Mouse (Mus musculus) forebrain, embryonic 13.5 days (tissue): Measurements from ENCODE around the gene LTO1. TPM values are rescaled to one million over a fixed set of nuclear protein-coding genes. Genes with fewer than 3 reads are reported as not detected.
A peak's percentile ranks its signal among the peaks of the same experiment; 100 is the strongest.

ENCODE experiments used
- ATAC-seq: fragments of 200-750 bp; cut with Nextera tagmentation; 2 replicates; pipeline ENCODE4 v1.8.0; 2017
- H3K27ac ChIP-seq: fragments of 300-500 bp; sonication (generic); 2 replicates; pipeline ENCODE4 v1.5.1; 2015; ENCODE audit warnings: inconsistent platforms, mild to moderate bottlenecking, moderate library complexity
- H3K27me3 ChIP-seq: fragments of 300-500 bp; sonication (generic); 2 replicates; pipeline ENCODE4 v1.6.1; 2015; ENCODE audit warnings: mild to moderate bottlenecking, inconsistent platforms
- H3K36me3 ChIP-seq: fragments of 300-500 bp; sonication (generic); 2 replicates; pipeline ENCODE4 v1.6.1; 2015; ENCODE audit warnings: mild to moderate bottlenecking, inconsistent platforms; ENCODE audit not compliant: poor library complexity, severe bottlenecking
- H3K4me1 ChIP-seq: fragments of 300-500 bp; sonication (generic); 2 replicates; pipeline ENCODE4 v1.6.1; 2015; ENCODE audit warnings: inconsistent platforms
- H3K4me2 ChIP-seq: fragments of 300-500 bp; sonication (generic); 2 replicates; pipeline ENCODE4 v1.6.1; 2015; ENCODE audit warnings: inconsistent platforms, mild to moderate bottlenecking, moderate library complexity
- H3K4me3 ChIP-seq: fragments of 300-500 bp; sonication (generic); 2 replicates; pipeline ENCODE4 v1.5.1; 2015; ENCODE audit warnings: mild to moderate bottlenecking, inconsistent platforms
- H3K9ac ChIP-seq: fragments of 300-500 bp; sonication (generic); 2 replicates; pipeline ENCODE4 v1.6.1; 2015; ENCODE audit warnings: mild to moderate bottlenecking, inconsistent platforms
- H3K9me3 ChIP-seq: fragments of 300-500 bp; sonication (generic); replicated peaks from 2 replicates; pipeline ENCODE4 v1.6.1; 2016; ENCODE audit warnings: inconsistent platforms
- WGBS: fragments of 180-500 bp; shearing (Covaris S2); methylation state at CpG from one replicate; pipeline ENCODE4 v1.1.7; 2015; 5-methylcytosine and 5-hydroxymethylcytosine counted together
- polyA plus RNA-seq: library from polyadenylated mRNA; unstranded; fragments of >200 nt; fragmentation: Nextera tagmentation; extraction: Ambion mirVana; gene quantifications from 2 replicates; pipeline ENCODE4 v1.2.1, GENCODE M21; 2015

Gene LTO1
- polyA plus RNA-seq, 1 experiment from 2014 or later, result 36.1 TPM

DNA sequence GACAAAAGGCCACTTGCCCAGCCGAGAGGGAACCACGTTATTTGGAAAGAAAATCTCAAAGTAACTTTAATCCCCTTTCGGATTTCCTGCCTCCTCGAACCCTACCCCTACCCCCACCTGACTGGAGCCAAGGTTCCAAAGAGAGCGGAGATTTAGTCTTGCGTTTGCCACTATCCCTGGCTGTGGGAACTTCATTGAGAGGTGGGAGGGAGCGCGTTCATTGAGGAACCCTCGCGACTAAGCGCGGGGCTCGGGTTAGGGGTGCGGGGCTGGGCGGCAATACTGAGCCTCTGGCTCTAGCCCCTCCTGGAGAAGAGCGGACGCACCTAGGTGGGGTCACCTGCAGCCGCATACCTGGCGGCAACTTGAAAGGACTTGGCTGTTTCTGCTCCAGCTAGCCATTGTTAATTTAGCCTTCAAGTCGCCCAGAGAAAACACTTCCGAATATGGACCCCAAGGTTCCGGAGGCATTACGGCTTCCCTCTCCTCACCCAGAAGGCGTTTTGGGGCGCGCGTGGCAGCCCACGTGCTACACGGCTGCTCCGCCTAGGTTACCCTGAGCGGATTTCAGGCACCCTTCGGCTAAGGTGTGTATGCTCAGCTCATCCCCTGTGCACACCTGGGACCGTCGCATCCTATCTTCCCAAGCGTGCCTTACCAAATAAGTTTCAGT, 27.3 kb downstream of the LTO1 start:
- Histone ChIP-seq H3K4me2 (peak overlapping the region; percentile 97), H3K4me1 (peaks cover 58% of the 10 kb centered on the region), H3K9me3 (no peaks in the 10 kb centered on the region), H3K36me3 (no peaks in the 10 kb centered on the region), H3K9ac (peak overlapping the region; percentile 43), H3K27me3 (peaks cover 44% of the 10 kb centered on the region), H3K4me3 (peak overlapping the region; percentile 64), H3K27ac (0 out of 2 replicates have a peak overlapping the region, but pooled peaks have one; percentile 87)
- no peak for ATAC-seq
- WGBS, result 1% methylated on average over 35 of the region's 35 CpGs

DNA sequence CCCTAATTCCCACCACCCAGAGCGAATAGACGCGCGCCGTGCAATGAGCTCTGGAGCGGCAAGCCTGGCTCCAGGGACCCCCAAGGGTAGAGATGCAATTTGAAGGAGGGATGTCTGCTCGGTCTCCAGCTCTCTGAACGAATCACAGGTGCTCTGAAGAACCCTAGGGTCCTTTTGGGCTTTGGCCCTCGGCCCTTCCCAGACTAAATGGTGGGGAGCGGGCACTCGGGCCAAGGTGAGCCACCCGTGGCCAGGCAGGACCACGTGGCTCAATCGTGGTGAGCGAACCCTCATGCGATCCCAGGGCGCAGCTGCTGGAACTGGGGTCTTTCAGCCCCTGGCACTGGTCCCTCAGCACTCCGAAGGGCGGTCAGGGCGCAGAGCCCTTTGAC, 27.8 kb downstream of the LTO1 start:
- peaks cover 56% of the 10 kb centered on the region for H3K4me1 ChIP-seq
- H3K36me3 ChIP-seq, result no peaks in the 10 kb centered on the region
- ATAC-seq, result no peak
- peaks cover 44% of the 10 kb centered on the region for H3K27me3 ChIP-seq
- peak overlapping the region; percentile 64 for H3K4me3 ChIP-seq
- H3K27ac ChIP-seq, result 0 out of 2 replicates have a peak overlapping the region, but pooled peaks have one; percentile 26
- peak overlapping the region; percentile 97 for H3K4me2 ChIP-seq
- no peaks in the 10 kb centered on the region for H3K9me3 ChIP-seq
- peak overlapping the region; percentile 43 for H3K9ac ChIP-seq
- 1% methylated on average over 20 of the region's 20 CpGs for WGBS

DNA sequence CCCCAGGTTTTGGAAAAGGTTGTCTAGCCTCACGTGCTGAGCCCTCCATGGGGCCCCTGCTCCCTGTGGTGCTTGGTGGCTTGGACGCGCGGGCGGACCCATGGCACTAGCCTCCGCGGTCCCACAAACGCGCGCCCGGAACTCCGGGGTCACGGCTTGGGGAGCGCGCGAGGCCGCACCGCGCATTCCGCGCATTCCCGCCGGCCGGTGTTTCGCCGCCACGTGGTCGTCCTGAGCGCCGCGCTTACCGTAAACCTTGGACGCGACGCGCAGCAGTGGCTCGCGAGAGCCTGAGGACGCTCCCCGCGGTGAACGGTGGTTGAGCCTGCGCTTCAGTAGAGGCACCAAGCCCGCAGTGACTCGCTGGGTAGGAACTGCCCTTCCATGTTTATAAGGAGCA, 28.4 kb downstream of the LTO1 start:
- H3K36me3 ChIP-seq, result no peaks in the 10 kb centered on the region
- H3K27me3 ChIP-seq, result peaks cover 42% of the 10 kb centered on the region
- H3K9ac ChIP-seq, result peak overlapping the region; percentile 43
- H3K27ac ChIP-seq, result no peak overlapping the region
- H3K4me2 ChIP-seq, result peak overlapping the region; percentile 97
- H3K9me3 ChIP-seq, result no peaks in the 10 kb centered on the region
- ATAC-seq, result peak; percentile 43
- H3K4me1 ChIP-seq, result peaks cover 53% of the 10 kb centered on the region
- peak overlapping the region; percentile 64 for H3K4me3 ChIP-seq
- WGBS, result under 1% methylated on average over 43 of the region's 45 CpGs

DNA sequence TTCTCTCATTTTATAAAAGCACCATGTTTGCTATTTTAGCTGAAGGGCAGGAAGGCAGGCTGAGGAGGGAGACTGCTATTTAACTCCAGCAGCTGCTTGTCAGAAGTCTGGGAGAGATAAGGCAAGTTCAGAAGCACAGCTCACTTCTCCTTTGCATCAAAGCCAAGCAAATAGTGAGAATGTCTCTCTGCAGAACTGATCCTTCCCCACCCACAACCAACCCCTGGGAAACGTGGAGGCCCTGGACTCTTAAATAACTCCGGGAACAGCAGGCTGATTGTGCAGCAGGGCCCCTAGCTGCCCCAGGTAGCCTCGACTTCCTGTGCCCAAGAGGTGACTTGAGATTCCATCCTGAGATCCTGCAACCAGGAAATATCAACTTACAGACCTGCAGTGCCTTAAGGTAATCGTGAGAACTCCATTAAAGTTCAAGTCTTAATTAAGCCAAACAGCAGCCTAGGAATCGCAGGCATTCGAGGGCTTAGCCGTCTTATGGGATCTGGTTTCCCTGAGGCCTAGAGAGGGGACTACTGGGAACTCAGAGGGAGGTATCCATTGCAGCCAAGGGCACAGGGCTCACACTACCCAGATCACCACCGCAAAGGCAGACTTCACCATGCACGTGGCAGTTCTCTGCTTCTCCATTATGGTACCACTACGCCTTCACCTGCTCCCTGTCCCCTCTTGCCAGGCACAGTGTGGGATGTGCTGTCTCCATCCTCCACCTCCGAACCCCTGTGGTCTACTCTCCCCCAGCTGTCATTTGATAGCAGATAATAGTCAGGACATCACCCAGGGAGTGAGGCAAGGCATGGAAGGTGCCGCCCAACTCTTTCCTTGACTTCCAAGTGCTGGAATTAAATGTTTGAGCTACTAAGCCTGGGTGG, 43.9 kb downstream of the LTO1 start:
- H3K9me3 ChIP-seq, result no peaks in the 10 kb centered on the region
- no peak for ATAC-seq
- no peaks in the 10 kb centered on the region for H3K4me1 ChIP-seq
- 59% methylated on average over 12 of the region's 12 CpGs for WGBS
- no peak overlapping the region for H3K4me3 ChIP-seq
- no peaks in the 10 kb centered on the region for H3K36me3 ChIP-seq
- no peak overlapping the region for H3K27ac ChIP-seq
- H3K9ac ChIP-seq, result no peak overlapping the region
- no peaks in the 10 kb centered on the region for H3K27me3 ChIP-seq
- H3K4me2 ChIP-seq, result no peak overlapping the region

DNA sequence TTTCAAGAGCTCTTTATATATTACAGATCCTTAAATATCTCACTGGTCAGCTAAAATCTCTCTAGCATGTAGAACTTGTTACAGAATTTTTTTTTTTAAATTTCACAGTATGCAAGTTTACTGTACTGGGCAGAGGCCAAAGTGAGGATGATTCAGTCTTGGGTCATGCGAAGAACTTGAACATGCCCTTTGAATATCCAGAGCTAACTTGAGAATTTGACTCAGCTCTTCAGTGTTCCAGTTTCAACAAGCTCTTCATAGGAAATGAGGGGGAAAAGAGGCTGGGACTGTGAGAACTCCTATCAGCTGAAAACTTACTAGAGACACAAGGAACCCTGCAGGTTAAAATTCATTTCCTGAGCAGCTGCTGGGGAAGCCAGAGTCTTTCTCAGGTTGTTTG, 49.0 kb downstream of the LTO1 start:
- Histone ChIP-seq H3K27ac (no peak overlapping the region), H3K36me3 (no peaks in the 10 kb centered on the region), H3K4me3 (no peak overlapping the region), H3K27me3 (no peaks in the 10 kb centered on the region), H3K4me1 (no peaks in the 10 kb centered on the region), H3K9me3 (no peaks in the 10 kb centered on the region), H3K9ac (no peak overlapping the region), H3K4me2 (no peak overlapping the region)
- no peak for ATAC-seq
- WGBS, result 94% methylated on average over 1 of the region's 1 CpGs

DNA sequence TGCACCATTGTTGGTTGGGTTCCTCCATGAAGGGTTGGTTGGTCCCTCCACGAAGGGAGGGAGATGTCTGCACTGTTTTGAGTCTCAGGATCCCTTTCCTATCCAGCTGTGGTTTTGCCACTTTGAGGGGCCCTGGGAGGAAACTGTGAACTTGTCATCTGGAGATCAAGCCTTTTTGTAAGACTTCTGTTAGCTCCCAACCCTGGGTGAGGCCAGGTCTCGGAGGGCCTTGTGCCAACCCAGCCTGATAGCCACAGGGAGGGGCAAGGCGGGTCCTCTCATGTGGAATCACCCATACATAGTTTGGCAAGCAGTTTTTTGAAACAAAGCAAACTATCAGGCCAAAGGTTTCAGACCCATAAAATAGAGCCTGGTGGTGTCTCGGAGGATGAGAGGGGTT, 49.4 kb downstream of the LTO1 start:
- ATAC-seq, result no peak
- 88% methylated on average over 4 of the region's 4 CpGs for WGBS

DNA sequence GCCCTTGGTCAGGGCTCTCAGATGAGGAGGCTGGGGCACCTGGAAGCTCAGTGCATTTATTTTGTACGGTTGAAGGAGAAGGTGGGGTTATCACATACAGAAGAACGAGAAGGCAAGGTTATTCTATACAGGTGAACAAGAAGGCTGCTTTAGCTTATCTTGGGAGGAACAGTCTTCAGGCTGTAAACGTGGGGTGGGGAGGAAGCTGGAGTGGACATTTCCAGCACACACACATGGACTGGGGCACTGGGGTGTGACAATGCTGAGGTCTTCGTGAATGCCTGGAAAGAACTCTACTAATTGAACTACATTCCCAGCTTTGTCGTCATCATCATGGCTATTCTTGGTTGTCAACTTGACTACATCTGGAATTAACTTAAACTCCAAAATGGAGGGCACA, 51.0 kb downstream of the LTO1 start:
- no peak overlapping the region for H3K9ac ChIP-seq
- no peaks in the 10 kb centered on the region for H3K36me3 ChIP-seq
- H3K4me3 ChIP-seq, result no peak overlapping the region
- H3K9me3 ChIP-seq, result no peaks in the 10 kb centered on the region
- H3K4me2 ChIP-seq, result no peak overlapping the region
- no peak for ATAC-seq
- H3K27me3 ChIP-seq, result no peaks in the 10 kb centered on the region
- no peaks in the 10 kb centered on the region for H3K4me1 ChIP-seq
- no peak overlapping the region for H3K27ac ChIP-seq
- 78% methylated on average over 5 of the region's 5 CpGs for WGBS

More for the DNA sequence above, 49.4 kb downstream of the LTO1 start:
- no peak overlapping the region for H3K4me2 ChIP-seq
- H3K4me1 ChIP-seq, result no peaks in the 10 kb centered on the region
- H3K36me3 ChIP-seq, result no peaks in the 10 kb centered on the region
- H3K9ac ChIP-seq, result no peak overlapping the region
- no peak overlapping the region for H3K27ac ChIP-seq
- no peak overlapping the region for H3K4me3 ChIP-seq
- H3K27me3 ChIP-seq, result no peaks in the 10 kb centered on the region
- H3K9me3 ChIP-seq, result no peaks in the 10 kb centered on the region

DNA sequence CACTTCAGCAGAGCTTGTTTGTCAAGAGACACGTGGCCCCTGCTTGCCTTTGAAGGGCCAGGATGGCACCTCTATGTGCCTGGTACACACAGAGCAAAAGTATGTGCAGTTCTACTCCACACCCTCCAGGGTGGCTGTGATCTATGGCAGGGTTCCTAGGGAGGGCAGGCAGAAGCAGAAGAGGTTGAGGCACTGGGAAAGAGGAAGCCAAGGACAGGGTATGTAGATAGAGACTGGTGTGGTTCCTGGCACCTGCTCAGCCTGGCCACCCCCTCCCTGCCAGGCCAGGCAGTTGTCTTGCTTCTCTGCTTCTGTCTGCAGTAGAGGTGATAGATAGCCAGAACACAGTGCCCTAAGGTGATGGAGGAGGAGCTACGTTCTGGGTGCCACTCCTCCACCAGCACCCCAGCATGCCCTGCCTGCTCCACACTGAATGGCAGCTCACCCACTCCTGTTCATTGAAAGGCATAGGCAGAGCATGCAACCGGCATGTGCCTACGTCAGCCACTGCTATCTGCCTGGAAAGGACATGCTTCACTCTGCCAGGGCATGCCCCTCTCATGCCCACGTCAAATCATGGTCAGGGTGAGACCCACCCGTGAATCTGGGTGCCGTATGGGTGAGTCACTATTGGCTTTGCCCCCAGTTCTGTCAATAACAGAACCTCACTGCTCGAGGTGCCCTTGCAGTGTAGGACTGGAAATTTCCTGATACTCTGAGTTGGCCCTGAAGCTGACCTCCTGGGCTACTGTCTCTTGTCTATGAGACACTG, 56.3 kb downstream of the LTO1 start:
- H3K27ac ChIP-seq, result no peak overlapping the region
- no peak for ATAC-seq
- H3K9ac ChIP-seq, result no peak overlapping the region
- H3K4me3 ChIP-seq, result no peak overlapping the region
- H3K9me3 ChIP-seq, result no peaks in the 10 kb centered on the region
- H3K36me3 ChIP-seq, result no peaks in the 10 kb centered on the region
- H3K4me1 ChIP-seq, result no peaks in the 10 kb centered on the region
- H3K27me3 ChIP-seq, result no peaks in the 10 kb centered on the region
- WGBS, result 74% methylated on average over 8 of the region's 8 CpGs
- H3K4me2 ChIP-seq, result no peak overlapping the region

DNA sequence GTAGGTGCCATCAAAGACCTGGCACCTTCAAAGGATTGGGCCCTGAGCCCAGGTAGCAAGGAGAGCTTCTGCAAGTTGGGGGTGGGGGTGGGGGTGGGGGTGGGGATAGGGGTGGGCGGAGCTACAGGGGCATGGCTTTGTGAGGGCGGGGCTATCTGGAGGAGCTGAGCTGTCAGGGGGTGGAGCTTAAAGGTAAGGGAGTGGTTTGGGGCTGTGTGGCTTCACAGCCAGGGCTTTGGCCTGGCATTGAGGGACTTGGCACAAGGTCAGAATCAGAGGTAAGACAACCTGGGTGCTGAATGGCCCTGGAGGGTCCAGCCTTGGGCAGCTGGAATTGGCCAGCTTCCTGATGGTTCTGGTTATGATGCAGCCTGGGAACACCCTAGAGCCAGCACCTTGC, 56.9 kb downstream of the LTO1 start:
- Histone ChIP-seq H3K27me3 (no peaks in the 10 kb centered on the region), H3K4me2 (no peak overlapping the region), H3K9ac (no peak overlapping the region), H3K27ac (no peak overlapping the region), H3K4me1 (no peaks in the 10 kb centered on the region), H3K36me3 (no peaks in the 10 kb centered on the region), H3K9me3 (no peaks in the 10 kb centered on the region), H3K4me3 (no peak overlapping the region)
- 60% methylated on average over 2 of the region's 2 CpGs for WGBS
- no peak for ATAC-seq

DNA sequence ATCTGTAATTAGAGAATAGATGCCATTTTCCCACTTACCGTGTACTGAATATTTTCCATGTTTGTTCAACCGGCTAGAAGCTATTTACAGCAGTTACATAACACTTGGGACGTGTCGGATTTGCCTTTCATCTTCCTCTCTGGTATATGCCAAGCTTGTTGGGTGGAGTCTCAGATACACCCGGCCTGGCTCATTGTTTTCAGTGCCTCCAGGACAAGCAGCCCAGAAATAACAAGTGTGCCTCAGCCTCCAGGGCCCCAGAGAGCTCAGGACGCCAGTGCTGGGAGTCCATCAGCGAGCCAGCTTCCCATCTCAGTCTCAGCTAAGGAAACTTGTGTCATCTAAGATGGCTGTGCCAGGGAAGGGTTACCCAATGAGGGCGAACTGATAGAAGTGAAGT, 58.6 kb downstream of the LTO1 start:
- 74% methylated on average over 8 of the region's 8 CpGs for WGBS
- no peak overlapping the region for H3K9ac ChIP-seq
- no peaks in the 10 kb centered on the region for H3K9me3 ChIP-seq
- H3K36me3 ChIP-seq, result no peaks in the 10 kb centered on the region
- H3K27me3 ChIP-seq, result no peaks in the 10 kb centered on the region
- H3K27ac ChIP-seq, result no peak overlapping the region
- no peak overlapping the region for H3K4me3 ChIP-seq
- H3K4me2 ChIP-seq, result no peak overlapping the region
- no peaks in the 10 kb centered on the region for H3K4me1 ChIP-seq
- no peak for ATAC-seq

DNA sequence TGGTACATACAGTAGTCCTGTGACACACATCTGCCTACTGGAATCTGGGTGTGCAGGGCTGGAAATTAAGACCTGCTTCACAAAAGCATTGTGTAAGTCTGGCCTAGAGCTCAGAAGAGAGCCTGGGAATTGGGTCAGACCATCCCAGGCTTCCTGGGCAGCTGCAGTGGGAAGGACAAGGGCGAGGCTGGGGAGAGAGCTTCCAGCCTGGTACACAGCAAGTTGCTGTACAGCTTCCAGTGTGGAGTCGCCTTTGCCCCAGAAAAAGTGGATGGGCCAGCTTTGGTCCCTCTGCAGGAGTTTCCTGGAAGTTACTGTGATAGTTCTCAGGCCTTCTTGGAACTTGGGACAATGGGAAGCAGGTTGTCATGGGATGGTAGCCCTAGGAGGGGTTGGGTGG, 62.2 kb downstream of the LTO1 start:
- H3K36me3 ChIP-seq, result no peaks in the 10 kb centered on the region
- WGBS, result 87% methylated on average over 2 of the region's 2 CpGs
- H3K4me2 ChIP-seq, result no peak overlapping the region
- no peak overlapping the region for H3K9ac ChIP-seq
- ATAC-seq, result no peak
- no peaks in the 10 kb centered on the region for H3K9me3 ChIP-seq
- H3K4me3 ChIP-seq, result no peak overlapping the region
- no peak overlapping the region for H3K27ac ChIP-seq
- H3K27me3 ChIP-seq, result no peaks in the 10 kb centered on the region
- H3K4me1 ChIP-seq, result no peaks in the 10 kb centered on the region

DNA sequence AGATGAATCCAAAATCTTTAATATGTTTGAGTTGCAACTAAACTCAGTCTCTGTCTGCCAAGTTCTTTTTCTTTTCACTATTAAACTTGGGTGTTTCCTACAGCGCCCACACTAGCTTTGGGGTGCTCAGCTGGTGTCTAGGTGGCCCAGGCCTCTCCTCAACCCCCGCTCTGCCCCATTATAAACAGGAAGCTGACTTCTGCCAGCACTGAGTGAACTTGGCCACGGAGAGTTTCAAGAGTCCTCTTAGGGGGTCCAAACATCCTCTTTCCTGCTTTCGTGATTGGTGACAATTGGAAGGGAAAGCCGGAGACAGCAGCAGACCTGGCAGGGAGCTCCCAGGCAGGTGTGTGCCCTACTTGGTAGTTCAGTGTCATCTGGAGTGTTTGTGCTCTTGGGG, 64.9 kb downstream of the LTO1 start:
- H3K4me2 ChIP-seq, result no peak overlapping the region
- H3K36me3 ChIP-seq, result no peaks in the 10 kb centered on the region
- no peak overlapping the region for H3K4me3 ChIP-seq
- H3K9me3 ChIP-seq, result no peaks in the 10 kb centered on the region
- no peak overlapping the region for H3K27ac ChIP-seq
- ATAC-seq, result no peak
- no peak overlapping the region for H3K9ac ChIP-seq
- WGBS, result 85% methylated on average over 5 of the region's 5 CpGs
- H3K27me3 ChIP-seq, result no peaks in the 10 kb centered on the region
- no peaks in the 10 kb centered on the region for H3K4me1 ChIP-seq
